Mouse (Mus musculus): ENCODE measurements around the gene Adprh.

Adprh gene

GRCm38 (mm10) chr16:38442216-38442615 is 10.3 kb downstream of the Adprh start:
- no peak for DNase-seq (ENCODE audit: low spot score)

GRCm38 (mm10) chr16:38441611-38442010 is 10.9 kb downstream of the Adprh start:
- DNase-seq (ENCODE audit: low spot score) = no peak

- DNase-seq (ENCODE audit: low spot score) = no peak
Observed at GRCm38 (mm10) chr16:38440403-38440802, 12.1 kb downstream of the Adprh start.

- no peak for DNase-seq (ENCODE audit: low spot score)
Observed at GRCm38 (mm10) chr16:38439190-38439589, 13.3 kb downstream of the Adprh start.

GRCm38 (mm10) chr16:38434295-38434795 is 18.2 kb downstream of the Adprh start:
- no peak for DNase-seq (ENCODE audit: low spot score)

- DNase-seq (ENCODE audit: low spot score) = no peak
Observed at GRCm38 (mm10) chr16:38433514-38433913, 19.0 kb downstream of the Adprh start.

GRCm38 (mm10) chr16:38432498-38433425 is 19.7 kb downstream of the Adprh start, which contains the start of gene Pla1a:
Gene Pla1a, minus strand, starts transcription at chr16:38433145.
- DNase-seq (ENCODE audit: low spot score) = no peak

- DNase-seq (ENCODE audit: low spot score) = no peak
Observed at GRCm38 (mm10) chr16:38431446-38432185, 20.9 kb downstream of the Adprh start.

GRCm38 (mm10) chr16:38425799-38426198 is 26.7 kb downstream of the Adprh start:
- DNase-seq (ENCODE audit: low spot score) = no peak

- DNase-seq (ENCODE audit: low spot score) = no peak
Observed at GRCm38 (mm10) chr16:38425374-38425773, 27.1 kb downstream of the Adprh start.

- DNase-seq (ENCODE audit: low spot score) = no peak
Observed at GRCm38 (mm10) chr16:38414953-38415352, 37.5 kb downstream of the Adprh start.

GRCm38 (mm10) chr16:38408416-38408815 is 44.1 kb downstream of the Adprh start:
- DNase-seq (ENCODE audit: low spot score) = no peak

GRCm38 (mm10) chr16:38407584-38407983 is 44.9 kb downstream of the Adprh start:
- DNase-seq (ENCODE audit: low spot score) = no peak

- no peak for DNase-seq (ENCODE audit: low spot score)
Observed at GRCm38 (mm10) chr16:38406708-38407107, 45.8 kb downstream of the Adprh start.

GRCm38 (mm10) chr16:38406293-38406692 is 46.2 kb downstream of the Adprh start:
- DNase-seq (ENCODE audit: low spot score) = no peak

- no peak for DNase-seq (ENCODE audit: low spot score)
Observed at GRCm38 (mm10) chr16:38403639-38404038, 48.9 kb downstream of the Adprh start.

GRCm38 (mm10) chr16:38401468-38401867 is 51.0 kb downstream of the Adprh start:
- DNase-seq (ENCODE audit: low spot score) = no peak

GRCm38 (mm10) chr16:38400311-38400960 is 52.1 kb downstream of the Adprh start:
- DNase-seq (ENCODE audit: low spot score) = no peak

GRCm38 (mm10) chr16:38399531-38400231 is 52.8 kb downstream of the Adprh start:
- DNase-seq (ENCODE audit: low spot score) = peak; percentile 69

GRCm38 (mm10) chr16:38399076-38399475 is 53.4 kb downstream of the Adprh start:
- no peak for DNase-seq (ENCODE audit: low spot score)

- DNase-seq (ENCODE audit: low spot score) = no peak
Observed at GRCm38 (mm10) chr16:38398266-38398665, 54.2 kb downstream of the Adprh start.

GRCm38 (mm10) chr16:38396155-38396554 is 56.3 kb downstream of the Adprh start:
- no peak for DNase-seq (ENCODE audit: low spot score)

Measured in embryo, embryonic 10.5 days (tissue).